Mouse (Mus musculus): ENCODE measurements at regions not wholly inside any gene's neighbourhood (a gene's known extent, or its start where the extent isn't known, plus 50 kb on each side); places are given as distances from the start of the nearest gene placed in this dataset.

DNA sequence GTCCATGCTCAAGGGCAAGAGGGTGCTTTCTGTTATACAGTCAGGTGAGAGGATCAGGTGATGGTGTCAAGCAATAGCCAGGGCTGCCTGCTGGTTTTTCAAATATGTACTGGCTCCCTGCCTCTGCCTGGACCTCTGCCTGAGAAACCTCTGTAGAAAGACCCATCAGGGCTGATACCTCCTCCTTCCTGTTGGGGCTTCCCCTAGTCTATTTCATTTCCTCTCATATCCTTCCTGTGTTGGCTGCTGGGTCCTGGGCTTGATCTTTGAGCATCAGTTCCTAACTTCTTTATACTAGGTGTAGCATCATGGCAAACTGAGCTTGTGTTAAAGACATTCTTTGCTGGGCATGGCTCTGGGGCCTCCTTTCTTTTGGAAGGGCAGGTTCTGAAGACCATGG, 89.5 kb downstream of the Tmem38b start:
- peak in 1 of 2 experiments; percentile 18 for DNase-seq

DNA sequence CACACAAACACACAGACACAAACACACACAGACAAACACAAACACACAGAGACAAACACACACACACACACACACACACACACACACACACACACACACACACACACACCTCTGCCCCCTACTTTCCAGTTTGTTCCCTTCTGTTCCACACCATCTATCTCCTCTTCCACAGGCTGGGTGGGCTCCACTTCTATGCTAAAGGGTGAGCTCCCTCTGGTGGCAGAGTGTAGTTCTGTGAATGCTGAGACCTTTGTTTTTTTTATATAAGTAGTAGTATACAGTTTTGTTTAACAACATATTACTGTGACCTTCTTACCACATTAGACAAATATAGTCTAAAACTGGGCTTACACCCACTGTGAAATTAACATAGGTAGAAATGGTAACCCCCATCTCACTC, 93.3 kb downstream of the Tmem38b start:
- DNase-seq, result peak; percentile 61 to 72

DNA sequence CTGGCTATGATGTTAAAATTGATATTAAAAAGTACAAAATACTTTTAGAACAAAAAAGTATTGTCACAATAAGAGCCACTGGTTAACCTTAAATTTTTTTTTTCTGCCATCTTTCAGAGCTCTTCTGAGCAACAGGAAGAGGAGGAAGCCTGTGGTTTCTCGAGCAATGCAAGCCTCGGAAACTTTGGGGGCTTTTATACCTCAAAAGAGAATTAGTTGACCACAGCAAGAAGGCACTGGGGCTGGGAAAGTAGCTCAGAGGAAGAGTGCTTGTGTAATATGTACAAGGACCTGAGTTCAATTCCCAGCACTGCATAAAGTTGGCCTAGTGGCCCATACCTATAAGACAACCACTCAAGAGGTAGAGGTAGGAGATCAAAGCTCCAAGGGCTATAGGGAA, 94.7 kb downstream of the Tmem38b start:
- DNase-seq, result no peak

DNA sequence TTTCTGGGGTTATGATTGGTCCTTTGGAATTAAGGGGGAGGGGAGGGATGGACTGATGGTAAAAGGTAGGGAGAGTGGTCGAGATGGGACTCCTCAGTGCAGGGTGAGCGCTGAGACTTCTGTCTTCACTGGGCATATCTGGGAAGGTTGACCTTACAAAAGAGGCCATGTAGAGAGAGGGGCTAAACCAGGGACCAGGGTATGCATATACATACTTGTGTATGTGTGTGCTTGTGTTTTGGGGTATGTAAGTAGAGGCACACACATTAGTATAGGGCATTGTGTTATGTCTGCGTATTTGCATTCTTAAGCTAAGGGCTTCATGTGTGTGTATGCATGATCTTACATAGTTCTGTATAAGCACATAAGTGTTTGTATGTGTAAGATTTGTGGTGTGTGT, 105.2 kb downstream of the Tmem38b start:
- DNase-seq, result no peak

DNA sequence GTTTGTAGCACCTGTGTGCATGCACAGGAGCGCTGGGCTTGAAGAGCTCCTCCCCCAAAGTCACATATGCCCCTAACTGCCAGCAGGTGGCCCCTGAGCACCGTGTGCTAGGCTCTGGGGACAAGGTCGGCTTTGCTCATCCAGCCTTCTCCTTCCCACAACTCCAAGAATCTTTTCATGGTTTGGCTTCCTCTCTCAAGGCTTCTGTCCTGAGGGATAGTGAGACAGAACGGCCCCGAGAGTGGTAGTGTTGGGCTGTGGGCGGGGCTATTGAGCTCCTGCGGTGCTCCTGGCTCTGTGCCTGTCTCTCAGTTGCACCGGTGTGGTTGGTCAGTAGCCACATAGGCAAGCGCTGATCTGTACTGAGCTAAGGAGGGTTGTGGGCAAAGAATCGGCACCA, 105.7 kb downstream of the Tmem38b start:
- DNase-seq, result peak; percentile 65 to 70

DNA sequence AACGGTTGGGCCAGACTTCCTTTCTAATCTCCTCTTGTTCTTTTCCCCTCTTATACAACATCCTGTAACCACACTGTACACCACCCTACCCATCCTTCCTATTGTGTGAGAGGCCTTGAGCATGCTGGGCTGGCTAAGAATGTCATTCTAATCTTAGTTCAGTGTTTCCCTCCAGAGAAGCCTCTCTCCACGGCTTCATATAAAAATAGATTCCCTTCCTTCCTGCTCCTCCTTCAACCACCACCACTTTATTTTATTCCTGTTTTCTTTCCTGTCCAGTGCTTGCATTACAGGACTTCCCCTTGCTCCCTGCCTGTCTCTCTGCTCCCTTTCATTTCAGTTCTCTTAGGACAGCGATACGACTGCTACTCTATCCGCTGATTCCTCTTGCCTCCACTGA, 109.5 kb downstream of the Tmem38b start:
- DNase-seq, result no peak

DNA sequence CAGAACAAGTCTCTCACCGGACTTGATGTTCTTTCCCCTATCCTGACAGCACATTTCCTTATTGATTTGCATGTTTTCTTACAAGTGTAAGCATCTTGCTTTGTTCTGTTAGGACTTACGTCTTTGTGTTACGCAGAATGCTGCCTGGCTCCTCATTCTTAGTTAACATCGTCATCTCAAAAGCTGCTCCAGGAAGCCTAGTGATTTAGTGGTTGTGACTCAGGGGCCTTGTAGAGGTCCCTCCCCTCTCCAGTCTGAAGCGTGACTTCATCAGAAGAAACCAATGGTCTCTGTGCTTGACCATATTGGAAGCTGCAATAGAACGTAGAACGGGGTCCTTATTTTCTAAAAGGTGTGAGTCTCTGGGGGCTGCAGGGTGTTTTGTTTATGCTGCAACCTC, 122.9 kb downstream of the Tmem38b start:
- peak; percentile 35 to 55 for DNase-seq

DNA sequence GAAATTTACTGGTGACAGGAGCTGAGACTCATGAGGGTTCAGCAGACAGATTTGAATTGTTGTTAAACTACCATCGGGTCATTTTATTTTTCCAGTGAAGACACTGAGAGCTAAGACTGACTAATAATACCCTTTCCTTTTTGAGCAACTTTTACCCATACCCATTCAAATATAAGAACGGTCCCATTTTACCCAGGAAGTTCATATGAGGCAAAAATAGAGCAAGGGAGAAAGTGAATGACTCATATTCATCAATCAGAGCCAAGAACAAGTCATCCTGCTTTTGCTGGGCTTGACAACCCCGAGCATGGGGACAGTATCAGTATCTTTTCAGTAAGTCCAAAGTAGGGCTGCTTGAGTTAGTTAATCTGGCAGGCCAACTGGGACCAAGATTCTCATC, 123.3 kb downstream of the Tmem38b start:
- DNase-seq, result peak in 1 of 2 experiments; percentile 12

DNA sequence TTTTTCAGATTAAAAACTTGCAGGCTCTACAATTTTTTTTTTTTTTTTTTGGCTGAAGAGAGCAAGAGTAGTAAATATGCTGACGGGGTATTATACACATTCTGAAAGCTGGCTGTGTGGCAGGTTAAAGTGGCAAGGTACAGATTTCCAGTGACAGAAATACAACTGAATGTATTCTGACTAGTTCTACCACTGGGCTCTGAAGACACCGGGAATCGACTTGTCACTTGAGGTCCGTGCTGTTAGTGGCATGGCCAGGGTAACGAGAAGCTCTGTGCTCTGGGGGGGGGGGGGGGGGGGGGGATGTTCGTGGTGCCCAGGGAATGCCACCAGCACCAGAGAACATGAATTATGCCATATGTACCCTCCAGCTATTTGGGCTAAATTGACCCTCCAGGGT, 124.7 kb downstream of the Tmem38b start:
- DNase-seq, result no peak

DNA sequence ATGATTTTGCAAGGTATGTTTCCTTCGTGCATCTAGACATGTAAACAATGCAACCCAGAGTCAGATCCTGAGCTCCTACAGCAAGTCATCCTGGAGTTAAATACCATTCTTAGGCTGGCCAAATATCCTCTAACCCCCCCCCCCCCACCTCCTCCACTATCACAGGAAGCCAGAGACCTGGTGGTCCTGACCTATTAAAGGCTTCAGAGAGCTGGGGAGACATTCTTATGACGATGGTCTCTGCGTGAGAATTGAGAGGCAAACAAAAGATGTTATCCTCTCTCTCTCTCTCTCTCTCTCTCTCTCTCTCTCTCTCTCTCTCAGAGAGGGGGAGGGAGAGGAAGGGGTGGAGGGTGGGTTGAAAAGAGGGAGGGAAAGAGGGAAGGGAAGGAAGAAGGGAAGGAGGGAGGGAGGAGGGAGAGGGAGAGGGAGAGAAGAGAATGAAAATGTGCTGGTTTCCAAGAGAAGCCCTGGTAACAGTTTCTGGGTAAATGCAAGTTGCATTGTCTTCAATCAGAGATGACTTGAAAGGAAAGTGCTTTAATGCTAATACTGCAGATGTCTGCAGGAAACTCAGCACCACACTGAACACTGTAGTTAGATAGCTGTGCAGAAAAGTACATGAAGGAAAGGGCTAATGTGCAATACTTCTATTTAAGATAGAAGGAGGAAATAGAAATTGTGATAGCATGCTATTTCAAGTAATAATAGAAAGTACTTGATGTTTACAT, 125.3 kb downstream of the Tmem38b start:
- DNase-seq, result no peak

DNA sequence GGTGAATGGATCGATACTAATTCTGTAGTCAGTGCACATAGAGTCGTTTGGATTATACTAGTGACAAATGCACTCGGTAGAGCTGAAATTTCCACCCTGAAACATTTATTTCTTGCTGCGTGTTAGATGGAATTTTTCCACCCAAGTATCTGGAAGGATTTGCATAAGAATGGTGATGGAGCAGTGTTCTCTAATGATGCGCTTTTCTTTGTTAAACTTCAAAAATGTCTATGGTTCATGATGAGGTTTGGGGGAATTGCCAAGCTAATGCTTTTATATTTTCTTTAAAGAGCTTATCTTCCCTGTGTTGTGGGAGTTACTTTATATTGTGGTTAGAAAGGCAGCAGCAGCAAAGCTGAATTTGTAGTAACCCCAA, 125.9 kb downstream of the Tmem38b start:
- DNase-seq, result no peak

DNA sequence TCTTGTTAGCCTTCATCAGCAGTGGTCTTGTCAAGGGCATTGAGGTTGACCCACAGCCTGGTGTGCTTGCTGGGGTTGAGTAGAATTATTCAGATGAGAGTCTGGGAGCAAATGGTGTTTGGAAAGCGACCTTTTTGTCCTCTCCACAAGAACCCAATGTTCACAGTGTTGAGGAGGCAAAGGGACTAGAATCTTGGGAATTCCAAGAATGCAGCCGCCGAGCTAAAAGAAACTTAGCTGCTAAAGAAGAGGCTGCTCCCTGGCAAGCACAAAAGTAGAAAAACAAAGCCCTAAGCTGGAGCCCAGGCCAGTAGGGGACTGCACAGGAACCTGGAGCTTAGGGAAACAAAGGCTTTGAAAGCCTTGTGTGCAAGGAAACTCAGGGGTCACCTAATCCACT, 126.4 kb downstream of the Tmem38b start:
- DNase-seq, result no peak

DNA sequence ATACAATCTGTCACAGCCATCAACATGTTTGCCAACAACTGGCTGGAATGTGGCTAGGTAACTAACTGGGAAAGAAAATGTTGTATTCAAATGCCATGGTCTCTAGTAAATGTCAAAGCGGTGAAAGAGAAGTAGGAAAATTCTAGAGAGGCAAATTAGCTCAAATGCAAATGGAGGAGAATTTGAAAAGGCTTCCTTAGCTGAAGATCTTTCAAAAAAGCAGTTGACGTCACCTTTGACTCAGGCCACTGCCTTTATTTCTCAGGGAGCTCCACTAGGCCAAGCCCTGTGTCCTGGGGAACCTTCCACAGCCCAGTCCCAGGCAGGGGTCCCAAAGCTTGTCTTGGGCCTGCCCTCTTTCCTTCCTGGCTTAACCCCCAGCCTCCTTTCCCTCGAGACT, 136.6 kb downstream of the Tmem38b start:
- no peak for DNase-seq

DNA sequence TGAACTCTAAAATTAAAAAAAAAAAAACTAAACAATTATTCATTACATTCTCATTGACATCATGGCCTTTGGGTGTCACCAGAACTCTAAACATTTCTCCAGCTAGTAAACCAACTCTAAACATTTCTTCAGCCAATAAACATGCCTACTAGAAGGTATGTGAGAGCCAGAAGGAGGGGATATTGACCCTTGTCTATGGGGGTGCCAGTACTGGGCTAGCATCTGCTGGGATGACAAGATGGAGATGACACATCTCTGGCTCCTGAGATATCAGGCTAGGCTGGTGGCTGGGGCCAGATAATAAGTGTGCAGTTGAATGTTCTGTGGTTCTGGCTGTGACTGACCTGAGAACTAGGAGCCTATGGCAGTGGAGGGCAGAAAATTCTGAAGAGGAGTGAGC, 144.6 kb downstream of the Tmem38b start:
- no peak for DNase-seq

DNA sequence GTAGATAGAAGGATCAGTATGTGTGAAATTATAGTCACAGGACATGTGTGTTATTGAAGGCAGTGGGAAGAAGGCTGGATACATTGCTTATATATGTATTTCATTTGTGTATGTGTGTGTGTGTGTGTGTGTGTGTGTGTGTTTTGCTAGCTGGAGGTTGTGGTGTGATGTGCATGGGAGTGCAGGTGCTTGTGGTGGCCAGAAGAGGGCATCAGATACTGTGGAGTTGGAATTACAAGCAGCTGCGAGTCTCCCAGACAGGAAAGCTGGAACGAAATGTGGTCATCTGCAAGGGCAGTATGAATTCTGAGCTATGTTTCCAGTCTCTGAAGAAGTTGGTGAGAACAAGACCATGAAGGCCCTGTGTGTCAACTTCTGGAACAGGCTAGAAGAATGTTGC, 145.1 kb downstream of the Tmem38b start:
- no peak for DNase-seq

DNA sequence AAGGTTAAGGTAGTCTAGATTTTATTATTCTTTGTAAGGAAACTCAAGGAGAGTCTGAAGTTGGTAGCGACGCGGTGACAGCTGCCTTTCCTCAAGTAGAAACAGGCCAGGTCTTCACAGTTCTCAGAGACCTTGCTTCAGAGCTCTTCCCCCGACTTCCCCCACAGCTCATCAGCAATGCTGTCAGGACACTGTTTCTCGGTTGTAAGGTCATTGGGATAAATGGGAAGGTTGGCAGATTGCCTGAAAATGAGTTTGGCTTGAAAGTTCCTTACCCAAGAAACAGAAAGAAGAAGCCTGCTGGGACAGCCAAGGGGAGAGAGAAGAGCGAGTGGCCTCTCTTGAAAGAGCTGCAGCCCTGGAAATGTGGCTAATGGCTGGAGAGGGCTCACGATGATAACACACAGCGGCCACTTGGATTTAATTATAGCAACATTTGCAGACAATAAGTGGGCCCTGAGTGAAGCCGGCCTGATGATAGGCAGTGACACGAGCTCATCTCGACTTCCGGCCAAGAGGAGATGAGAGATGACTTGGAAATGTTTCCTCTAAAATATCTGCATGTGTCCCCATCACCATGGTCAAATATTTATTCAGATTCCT, 150.3 kb downstream of the Tmem38b start:
- peak; percentile 15 to 36 for DNase-seq

DNA sequence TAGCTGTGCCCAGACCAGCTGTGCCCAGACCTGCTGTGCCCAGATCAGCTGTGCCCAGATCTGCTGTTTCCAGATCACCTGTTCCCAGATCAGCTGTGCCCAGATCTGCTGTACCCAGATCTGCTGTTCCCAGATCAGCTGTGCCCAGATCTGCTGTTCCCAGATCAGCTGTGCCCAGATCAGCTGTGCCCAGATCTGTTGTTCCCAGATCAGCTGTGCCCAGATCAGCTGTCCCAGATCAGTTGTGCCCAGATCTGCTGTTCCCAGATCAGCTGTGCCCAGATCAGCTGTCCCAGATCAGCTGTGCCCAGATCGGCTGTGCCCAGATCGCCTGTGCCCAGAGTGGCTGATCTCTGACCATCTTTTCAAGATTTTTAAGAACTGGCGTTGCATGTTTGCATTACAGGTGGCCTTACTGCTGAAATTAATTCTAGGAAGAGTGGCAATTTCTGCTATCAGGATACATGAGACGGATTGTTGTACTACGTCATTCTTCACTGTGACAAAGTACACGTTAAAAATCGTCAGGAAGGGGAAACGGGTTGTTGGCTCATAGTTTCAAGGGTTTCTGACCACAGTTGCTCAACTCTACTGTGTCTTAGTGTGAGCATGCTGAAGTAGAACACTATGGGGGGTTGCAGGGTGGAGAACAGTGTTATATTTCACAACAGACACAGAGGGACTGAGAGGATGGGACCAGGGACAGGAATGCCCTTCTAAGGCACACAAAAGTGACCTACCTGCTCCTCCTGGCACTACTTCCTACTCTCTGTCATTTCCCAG, 160.9 kb downstream of the Tmem38b start:
- DNase-seq, result no peak

DNA sequence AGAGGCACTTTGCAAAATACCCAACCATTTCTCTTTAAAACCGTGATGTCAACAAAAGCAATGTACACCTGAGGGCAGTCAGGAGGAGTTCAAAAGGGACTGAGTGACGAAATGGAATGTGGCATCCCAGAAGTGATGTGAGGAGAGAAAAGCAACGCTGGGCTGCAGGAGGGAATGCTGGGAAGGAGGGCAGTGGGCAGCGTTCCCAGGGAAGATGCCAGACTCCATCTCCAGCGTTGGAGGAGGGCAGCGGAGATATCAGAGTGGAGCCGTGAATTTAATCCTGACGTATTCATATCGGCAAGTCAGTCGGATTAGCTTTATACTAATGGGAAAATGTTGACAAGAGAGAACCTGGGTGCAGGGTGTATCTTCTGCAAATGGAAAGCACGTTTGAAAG, 161.7 kb downstream of the Tmem38b start:
- no peak for DNase-seq

DNA sequence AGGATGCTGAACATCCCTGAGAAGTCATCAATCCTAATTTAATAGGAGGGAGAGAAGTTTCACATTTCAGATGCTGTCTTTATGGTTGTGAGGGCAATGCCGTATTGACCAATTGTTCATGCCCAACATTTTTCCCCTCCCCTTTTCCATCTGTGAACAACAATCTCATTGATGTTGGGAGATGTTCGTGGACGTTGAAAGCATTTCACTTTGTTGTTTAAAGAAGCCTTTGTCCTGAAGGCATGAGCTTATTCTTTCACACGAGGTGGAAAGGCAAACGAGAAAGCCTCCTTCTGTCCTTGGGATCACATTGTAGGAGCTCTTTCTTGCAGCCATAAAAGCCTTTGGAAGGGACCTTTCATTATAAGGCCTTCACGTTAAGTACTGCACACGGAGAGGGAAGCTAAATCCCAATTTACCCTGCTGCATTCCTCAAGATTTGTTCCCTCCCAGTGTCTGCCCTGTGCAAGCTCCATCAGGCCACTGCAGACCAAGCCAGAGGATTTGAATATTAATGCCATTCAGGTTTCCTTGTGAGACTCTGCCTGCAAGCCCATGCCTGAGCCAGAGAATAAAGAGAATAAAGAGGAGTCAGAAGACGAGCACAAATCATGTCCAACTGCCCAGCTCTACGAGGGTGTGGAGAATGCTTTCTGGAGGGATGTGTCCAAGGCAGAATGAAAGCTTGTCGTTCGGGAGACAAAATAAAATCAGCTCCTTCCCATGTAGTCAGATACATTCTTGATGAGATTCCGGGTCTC, 195.4 kb downstream of the Tmem38b start:
- DNase-seq, result peak in 1 of 2 experiments; percentile 7

DNA sequence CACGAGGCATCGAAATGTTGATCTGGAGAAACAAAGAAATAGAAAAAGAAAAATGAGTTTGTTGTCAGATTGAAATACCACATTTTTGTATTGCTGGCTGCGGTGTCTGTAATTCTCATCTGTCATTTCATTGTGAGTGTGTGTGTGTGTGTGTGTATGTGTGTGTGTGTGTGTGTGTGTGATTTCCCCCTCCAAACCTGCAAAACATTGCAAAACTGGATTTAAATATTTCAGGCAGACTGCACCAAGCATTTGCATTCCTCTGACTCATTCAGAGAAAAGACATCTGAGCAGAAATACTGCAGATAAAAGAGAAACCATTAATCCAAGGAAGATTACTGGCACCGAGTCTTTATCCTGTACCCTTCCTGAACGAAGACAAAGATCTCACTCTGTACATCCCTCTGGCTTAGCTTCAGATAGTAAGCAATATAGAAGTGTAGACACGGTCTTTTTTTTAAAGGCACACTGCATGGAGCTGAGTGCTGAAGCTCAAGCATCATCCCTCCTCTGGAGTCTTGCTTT, 196.1 kb downstream of the Tmem38b start:
- DNase-seq, result no peak

DNA sequence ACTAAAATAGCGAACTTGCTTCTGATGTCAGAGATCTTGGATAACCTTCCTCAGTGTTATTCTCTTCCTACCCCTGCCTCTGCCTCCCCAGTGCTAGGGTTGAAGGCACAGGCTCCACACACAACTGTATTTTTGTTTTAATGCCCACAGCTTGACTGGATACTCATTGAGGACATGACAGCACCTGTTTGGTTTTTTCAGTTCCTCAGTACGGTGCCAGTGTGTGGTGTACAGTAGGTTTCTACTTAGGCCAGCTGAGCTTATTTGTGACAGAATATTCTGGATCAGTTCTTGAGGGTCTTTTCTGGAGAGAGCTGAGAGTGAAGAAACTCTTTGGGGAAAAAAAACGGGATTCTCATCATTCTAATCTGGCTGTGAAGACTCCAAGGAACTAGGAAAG, 201.1 kb downstream of the Tmem38b start:
- DNase-seq, result no peak

DNA sequence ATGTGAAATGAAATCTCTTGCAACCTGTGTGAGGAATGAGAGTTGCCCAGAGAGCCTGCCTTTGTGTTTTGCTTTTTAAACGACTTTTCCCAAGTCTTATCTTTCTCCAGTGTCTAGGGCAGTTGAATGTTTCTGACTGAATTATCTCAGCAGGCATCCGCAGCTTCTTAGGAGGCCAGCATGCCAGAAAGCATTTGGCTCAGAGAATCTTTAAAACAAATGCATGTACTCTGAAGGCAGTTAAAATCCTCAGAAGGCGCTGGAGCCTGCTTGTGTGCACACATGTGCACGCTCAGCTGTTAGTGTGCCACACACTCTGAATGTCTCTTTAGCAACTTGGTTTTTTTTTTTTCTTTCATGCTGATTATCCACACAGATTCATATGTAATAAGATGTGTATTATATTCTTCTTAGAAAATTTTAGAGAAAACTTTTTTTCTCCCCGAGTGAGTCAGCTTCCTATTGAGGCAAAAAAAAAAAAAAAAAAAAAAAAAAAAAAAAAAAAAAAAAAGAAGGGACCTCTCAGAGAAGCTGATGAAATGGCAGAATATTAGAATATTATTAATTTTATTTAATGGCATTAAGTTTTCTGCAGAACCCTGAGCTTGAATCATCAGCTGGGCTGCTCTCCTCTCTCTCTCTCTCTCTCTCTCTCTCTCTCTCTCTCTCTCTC, 201.9 kb downstream of the Tmem38b start:
- DNase-seq, result no peak
